Mouse (Mus musculus): Measurements from ENCODE around the gene Erich4. TPM values are rescaled to one million over a fixed set of nuclear protein-coding genes. Genes with fewer than 3 reads are reported as not detected.
"Not testable (repeated sequence)": the region's sequence is repeated elsewhere in the genome, so short reads cannot be mapped to it uniquely, and the experiment has no call there.

Gene Erich4
- polyA plus RNA-seq, 1 experiment from 2014 or later = 3.2 TPM

DNA sequence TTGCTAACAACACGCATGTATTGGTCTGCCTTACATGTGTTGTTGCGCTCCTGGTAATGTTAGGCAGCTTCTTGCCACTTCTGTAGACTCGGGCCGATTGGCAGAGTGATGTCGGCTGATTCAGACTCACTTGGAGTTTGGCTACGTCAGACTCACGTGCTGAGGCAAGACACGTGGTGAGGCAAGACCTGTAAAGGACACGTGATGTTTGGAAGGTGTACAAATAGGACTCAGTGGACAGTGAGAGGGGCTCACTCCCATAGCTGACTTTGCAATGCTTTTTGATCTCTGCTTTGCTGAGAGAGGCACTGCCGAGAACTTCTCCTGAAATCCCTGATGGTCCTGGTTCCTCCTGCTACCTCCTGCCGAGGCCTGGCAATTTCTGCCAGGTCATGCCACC lies 15.0 kb downstream of the Erich4 start:
- ATAC-seq (ENCODE audit: insufficient read depth, low FRiP score, low read depth) = no peak
- Histone ChIP-seq H3K27ac (no peak overlapping the region), H3K27me3 (replicated peaks) (no peaks in the 10 kb centered on the region), H3K4me3 (replicated peaks) (no peak overlapping the region), H3K9me3 (no peaks in the 10 kb centered on the region), H3K36me3 (no peaks in the 10 kb centered on the region), H3K9ac (no peak overlapping the region), H3K4me2 (no peak overlapping the region), H3K4me1 (no peaks in the 10 kb centered on the region)
- 82% methylated on average over 11 of the region's 11 CpGs for WGBS

DNA sequence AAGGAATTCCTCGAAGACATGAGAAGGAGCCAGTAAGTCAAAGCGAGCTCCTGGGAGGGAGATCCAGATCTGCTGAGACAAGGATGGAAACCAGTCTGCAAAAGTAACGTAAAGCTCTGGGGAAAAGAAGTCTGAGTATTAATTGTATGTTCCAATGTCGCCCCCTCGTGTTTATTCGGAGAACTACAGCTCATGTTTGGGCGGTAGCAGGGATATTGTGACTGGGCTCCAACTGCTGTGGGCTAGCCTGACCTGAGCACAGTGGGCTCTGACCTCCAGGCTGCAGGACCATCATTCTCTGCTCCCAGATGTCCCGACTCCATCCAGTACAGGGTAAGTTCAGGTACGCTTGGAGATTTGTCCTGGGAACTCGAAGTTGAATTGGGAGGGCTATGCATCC lies 16.0 kb downstream of the Erich4 start:
- H3K27me3 ChIP-seq (replicated peaks) = no peaks in the 10 kb centered on the region
- no peak overlapping the region for H3K9ac ChIP-seq
- no peak overlapping the region for H3K27ac ChIP-seq
- H3K9me3 ChIP-seq = no peaks in the 10 kb centered on the region
- no peaks in the 10 kb centered on the region for H3K4me1 ChIP-seq
- H3K4me3 ChIP-seq (replicated peaks) = no peak overlapping the region
- H3K4me2 ChIP-seq = no peak overlapping the region
- ATAC-seq (ENCODE audit: insufficient read depth, low FRiP score, low read depth) = no peak
- WGBS = 12% methylated on average over 10 of the region's 10 CpGs
- no peaks in the 10 kb centered on the region for H3K36me3 ChIP-seq

DNA sequence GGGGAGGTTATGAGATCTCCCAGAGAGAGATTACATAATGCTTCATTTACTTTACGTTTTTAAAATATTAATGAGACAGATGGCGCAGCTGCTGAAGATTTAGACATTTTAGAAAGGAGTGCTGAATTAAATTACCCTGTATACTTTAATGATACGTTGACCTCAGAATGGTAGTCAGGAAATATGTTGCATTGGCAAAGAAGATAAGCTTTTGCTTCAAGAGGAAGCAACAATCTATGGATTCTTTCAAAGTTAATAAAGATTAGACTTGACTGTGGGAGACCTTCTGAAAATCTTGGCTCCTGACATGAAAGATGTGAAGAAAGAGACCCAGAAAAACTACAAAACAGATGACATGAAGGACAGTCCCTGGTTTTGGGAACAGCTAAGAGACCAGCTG lies 21.8 kb downstream of the Erich4 start:
- no peak overlapping the region for H3K4me2 ChIP-seq
- no peaks in the 10 kb centered on the region for H3K9me3 ChIP-seq
- H3K4me1 ChIP-seq = no peaks in the 10 kb centered on the region
- ATAC-seq (ENCODE audit: insufficient read depth, low FRiP score, low read depth) = no peak
- no peak overlapping the region for H3K27ac ChIP-seq
- H3K4me3 ChIP-seq (replicated peaks) = no peak overlapping the region
- H3K27me3 ChIP-seq (replicated peaks) = no peaks in the 10 kb centered on the region
- H3K9ac ChIP-seq = no peak overlapping the region
- H3K36me3 ChIP-seq = no peaks in the 10 kb centered on the region
- WGBS = 66% methylated on average over 3 of the region's 3 CpGs

DNA sequence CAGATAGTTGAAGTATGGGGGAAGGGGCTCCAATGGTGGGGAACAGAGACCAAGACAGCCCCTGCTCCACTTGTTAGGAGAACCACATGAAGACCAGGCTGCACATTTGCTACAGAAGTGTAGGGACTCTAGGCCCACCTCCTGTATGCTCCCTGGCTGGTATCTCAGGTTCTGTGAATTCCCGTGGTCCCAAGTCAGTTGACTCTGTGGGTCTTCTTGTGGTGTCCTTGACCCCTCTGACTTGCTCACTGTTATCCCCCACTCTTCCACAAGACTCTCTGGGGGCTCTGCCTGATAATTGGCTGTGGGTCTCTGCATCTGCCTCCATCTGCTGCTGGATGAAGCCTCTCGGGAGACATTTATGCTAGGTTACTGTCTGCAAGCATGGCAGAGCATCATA lies 24.5 kb downstream of the Erich4 start:
- Histone ChIP-seq H3K36me3 (no peaks in the 10 kb centered on the region), H3K9ac (no peak overlapping the region), H3K4me2 (no peak overlapping the region), H3K4me3 (replicated peaks) (no peak overlapping the region), H3K4me1 (no peaks in the 10 kb centered on the region), H3K27me3 (replicated peaks) (no peaks in the 10 kb centered on the region), H3K9me3 (no peaks in the 10 kb centered on the region), H3K27ac (no peak overlapping the region)
- no peak for ATAC-seq (ENCODE audit: insufficient read depth, low FRiP score, low read depth)
- WGBS = 82% methylated on average over 2 of the region's 2 CpGs

DNA sequence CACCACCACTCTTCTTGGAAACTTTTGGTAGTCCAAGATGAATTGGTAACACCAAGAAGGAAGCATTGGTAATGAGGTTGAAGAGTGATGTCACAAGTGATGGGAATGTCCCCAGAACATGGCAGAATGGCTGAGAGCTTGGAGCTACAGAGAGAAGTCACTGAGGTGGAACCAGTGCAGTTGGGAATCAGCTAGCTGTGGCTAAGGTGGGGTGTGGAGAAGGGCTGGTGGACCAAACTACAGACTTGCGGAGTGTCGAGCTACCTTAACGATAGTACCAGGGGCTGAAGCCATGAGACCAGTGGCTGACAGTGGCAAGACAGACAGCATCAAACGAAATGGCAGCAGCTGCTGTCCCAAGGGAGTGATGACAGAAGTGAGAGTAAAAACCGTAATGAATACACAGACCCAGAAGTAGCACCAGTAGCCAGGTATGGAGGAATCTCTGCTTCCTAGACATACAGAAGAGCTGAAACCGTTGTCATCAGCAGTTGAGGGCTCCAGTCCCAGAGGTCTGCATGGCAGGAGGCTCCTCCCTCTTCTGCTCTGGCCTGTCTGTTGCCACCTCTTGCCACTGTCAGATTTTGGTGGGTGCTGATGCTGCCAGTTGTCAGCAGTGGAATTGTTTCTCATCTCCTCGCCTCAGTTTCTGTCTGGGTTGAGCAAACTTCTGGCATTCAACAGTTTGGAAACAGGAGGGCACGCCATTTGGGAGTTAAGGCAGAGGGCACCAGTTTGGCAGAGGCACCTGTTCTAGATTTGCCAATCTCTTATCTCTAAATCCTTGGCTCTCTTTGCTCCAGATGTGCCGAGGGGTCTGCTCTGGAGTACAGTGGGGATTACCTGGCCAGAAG lies 30.1 kb downstream of the Erich4 start:
- H3K4me2 ChIP-seq = no peak overlapping the region
- H3K9ac ChIP-seq = no peak overlapping the region
- no peaks in the 10 kb centered on the region for H3K27me3 ChIP-seq (replicated peaks)
- whole genome bisulfite sequencing = 75% methylated on average over 9 of the region's 9 CpGs
- no peak overlapping the region for H3K27ac ChIP-seq
- H3K9me3 ChIP-seq = no peaks in the 10 kb centered on the region
- no peaks in the 10 kb centered on the region for H3K4me1 ChIP-seq
- H3K36me3 ChIP-seq = no peaks in the 10 kb centered on the region
- no peak overlapping the region for H3K4me3 ChIP-seq (replicated peaks)
- ATAC-seq (ENCODE audit: insufficient read depth, low FRiP score, low read depth) = no peak

DNA sequence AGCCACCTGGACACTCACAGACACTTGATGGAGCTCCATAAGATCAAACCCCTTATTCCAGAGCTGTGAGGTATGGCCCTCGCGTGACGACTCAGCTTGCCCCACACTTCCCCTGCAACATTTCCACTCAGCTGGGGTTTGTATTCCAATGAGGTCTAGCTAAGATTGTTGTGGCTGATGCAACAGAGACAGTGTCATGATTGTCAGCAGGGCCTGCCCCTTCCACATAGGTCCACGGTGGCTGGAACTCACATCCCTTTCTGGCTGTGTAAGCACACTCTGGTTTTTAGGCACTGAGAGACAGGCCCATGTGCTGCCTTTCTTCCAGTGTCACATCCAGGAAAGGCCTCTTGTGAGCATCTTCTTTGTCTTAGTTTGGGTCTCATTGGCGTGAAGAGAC lies 31.0 kb downstream of the Erich4 start:
- WGBS = 80% methylated on average over 5 of the region's 5 CpGs
- H3K9ac ChIP-seq = no peak overlapping the region
- H3K27me3 ChIP-seq (replicated peaks) = no peaks in the 10 kb centered on the region
- H3K4me3 ChIP-seq (replicated peaks) = no peak overlapping the region
- no peak overlapping the region for H3K4me2 ChIP-seq
- H3K4me1 ChIP-seq = no peaks in the 10 kb centered on the region
- H3K36me3 ChIP-seq = no peaks in the 10 kb centered on the region
- no peak overlapping the region for H3K27ac ChIP-seq
- ATAC-seq (ENCODE audit: insufficient read depth, low FRiP score, low read depth) = no peak
- H3K9me3 ChIP-seq = no peaks in the 10 kb centered on the region

DNA sequence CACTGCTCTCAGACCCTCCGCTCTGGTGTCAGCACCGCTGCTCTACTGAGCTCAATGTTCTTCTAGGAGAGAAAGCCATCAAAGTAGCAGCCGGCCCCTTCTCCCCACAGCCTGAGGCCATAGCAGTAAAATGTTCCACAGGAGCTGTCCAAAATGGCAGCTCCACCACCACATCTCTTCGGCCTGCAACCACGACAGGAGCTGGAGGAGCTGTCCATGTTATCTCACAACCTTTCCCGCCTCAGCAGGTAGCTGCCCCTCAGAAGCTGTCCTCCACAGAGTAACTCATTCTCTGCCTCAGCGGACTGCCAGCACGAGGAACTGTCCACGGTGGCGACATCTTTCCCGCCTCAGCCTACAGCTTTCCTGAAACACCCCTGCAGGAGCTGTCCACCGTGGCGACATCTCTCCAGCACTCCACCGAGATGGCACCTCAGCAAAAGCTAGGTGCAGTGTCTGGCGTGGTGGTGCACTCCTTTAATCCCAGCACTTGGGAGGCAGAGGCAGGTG lies 33.3 kb downstream of the Erich4 start:
- Histone ChIP-seq H3K4me3 (replicated peaks) (no peak overlapping the region), H3K27ac (no peak overlapping the region), H3K9me3 (no peaks in the 10 kb centered on the region), H3K4me1 (no peaks in the 10 kb centered on the region), H3K36me3 (no peaks in the 10 kb centered on the region), H3K4me2 (no peak overlapping the region), H3K27me3 (replicated peaks) (no peaks in the 10 kb centered on the region), H3K9ac (no peak overlapping the region)
- 86% methylated on average over 15 of the region's 15 CpGs for WGBS
- no peak for ATAC-seq (ENCODE audit: insufficient read depth, low FRiP score, low read depth)

DNA sequence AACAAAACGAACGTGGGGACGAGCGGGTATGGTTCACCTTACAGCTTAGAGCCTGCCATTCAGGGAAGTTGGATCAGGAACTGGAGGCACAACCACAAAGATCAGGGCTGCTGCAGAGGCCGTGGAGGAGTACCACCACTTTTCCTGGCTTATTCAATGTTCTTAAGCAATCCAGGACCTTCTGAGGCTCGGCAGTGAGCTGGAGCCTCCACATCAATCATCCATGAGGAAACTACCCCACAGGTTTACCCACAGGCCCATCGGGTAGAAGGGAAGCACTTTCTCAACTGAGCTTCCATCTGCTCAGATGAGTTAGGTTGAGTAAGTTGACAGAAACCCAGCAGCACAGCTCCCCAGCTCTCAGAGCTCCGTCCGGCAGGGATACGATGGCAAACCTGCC lies 36.3 kb downstream of the Erich4 start:
- Histone ChIP-seq H3K9ac (no peak overlapping the region), H3K9me3 (no peaks in the 10 kb centered on the region), H3K27me3 (replicated peaks) (no peaks in the 10 kb centered on the region), H3K4me1 (0 out of 2 replicates have a peak, but pooled peaks cover 3% of the 10 kb centered on the region), H3K4me2 (no peak overlapping the region), H3K27ac (no peak overlapping the region), H3K4me3 (replicated peaks) (no peak overlapping the region), H3K36me3 (no peaks in the 10 kb centered on the region)
- WGBS = 79% methylated on average over 10 of the region's 10 CpGs
- ATAC-seq (ENCODE audit: insufficient read depth, low FRiP score, low read depth) = no peak

DNA sequence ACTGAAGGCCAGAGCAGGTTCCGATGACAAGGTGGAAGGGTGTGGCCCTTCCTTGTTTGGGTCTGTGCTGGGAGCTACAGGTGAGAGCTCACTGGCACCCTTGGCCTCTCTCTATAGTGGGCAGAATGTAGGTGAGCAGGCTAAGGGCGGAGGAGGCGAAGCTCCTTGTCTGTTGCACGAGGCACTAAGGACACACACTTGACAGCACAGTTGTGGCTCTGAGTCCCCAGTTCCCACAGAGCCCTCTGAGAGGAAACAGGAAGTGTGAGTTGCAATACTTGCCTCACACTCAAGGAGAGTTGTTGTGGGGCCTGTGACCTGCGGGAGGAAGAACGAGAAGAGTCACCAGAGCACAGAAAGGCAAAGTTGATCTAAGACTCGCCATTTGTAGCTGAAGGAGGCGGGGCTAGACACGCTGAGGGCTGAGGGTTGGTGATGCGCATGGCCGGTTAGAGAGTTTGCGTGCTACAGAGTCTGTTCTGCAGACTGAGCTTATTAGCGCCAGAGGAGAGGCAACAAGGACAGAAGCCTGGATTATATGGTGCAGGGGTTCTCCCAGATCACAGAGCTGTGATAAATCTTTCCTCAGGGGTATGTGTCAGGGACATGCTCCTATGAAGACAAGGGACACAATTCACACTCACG lies 38.8 kb downstream of the Erich4 start:
- WGBS = 67% methylated on average over 12 of the region's 14 CpGs
- not testable (repeated sequence) for H3K4me3 ChIP-seq (replicated peaks); H3K4me2 ChIP-seq; H3K9ac ChIP-seq; H3K4me1 ChIP-seq; H3K36me3 ChIP-seq; H3K27me3 ChIP-seq (replicated peaks); H3K9me3 ChIP-seq
- ATAC-seq (ENCODE audit: insufficient read depth, low FRiP score, low read depth) = peak; percentile 43; the same call in 1 of the 2 replicates
- peak overlapping the region; percentile 77 for H3K27ac ChIP-seq

DNA sequence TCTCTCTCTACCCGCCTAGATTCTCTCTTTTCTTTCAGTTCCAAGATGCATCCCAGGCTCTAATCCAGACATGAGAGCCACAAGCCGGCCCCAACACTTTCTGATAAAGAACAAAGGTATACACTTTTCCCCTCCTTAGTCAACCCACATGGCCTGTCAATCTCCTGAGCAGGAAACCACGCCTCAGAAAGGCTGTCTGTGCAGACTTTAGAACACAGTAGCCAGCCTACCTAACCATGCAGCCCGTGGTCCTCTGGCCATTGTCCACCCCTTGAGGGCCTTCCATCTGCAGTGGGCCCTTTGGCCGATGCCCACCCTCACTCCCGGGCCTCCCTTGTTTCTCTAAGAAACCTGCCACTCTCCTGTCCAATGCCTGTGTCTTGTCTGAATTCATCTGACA lies 39.4 kb downstream of the Erich4 start:
- 35% methylated on average over 6 of the region's 6 CpGs for WGBS

DNA sequence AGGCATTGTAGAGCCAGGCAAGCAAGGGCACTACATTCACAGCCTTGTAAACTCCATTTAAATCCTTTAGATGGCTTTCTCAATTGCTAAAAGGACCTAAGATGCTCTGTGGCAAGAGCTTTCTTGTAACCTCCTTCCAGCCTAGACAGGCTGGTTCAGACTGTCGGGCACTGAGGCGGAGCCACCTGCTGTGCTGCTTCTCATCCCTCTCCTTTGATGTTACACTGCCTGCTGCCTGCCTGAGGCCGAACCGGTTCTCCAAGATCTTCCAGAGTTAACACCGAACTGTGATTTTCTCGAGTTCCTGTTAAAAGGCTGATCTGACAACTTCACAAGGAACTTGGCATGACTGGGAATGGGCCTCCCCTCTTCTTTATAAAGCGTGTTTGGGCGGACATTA lies 39.8 kb downstream of the Erich4 start:
- Histone ChIP-seq H3K4me1 (0 out of 2 replicates have a peak, but pooled peaks cover 3% of the 10 kb centered on the region), H3K4me2 (no peak overlapping the region), H3K9ac (no peak overlapping the region), H3K27ac (peak overlapping the region; percentile 77), H3K36me3 (no peaks in the 10 kb centered on the region), H3K9me3 (no peaks in the 10 kb centered on the region), H3K4me3 (replicated peaks) (no peak overlapping the region), H3K27me3 (replicated peaks) (no peaks in the 10 kb centered on the region)
- ATAC-seq (ENCODE audit: insufficient read depth, low FRiP score, low read depth) = peak; percentile 85
- WGBS = 25% methylated on average over 8 of the region's 8 CpGs

More for the DNA sequence above, 39.4 kb downstream of the Erich4 start:
- ATAC-seq (ENCODE audit: insufficient read depth, low FRiP score, low read depth) = peak; percentile 82
- not testable (repeated sequence) for H3K9ac ChIP-seq; H3K27me3 ChIP-seq (replicated peaks); H3K4me1 ChIP-seq; H3K4me3 ChIP-seq (replicated peaks); H3K9me3 ChIP-seq; H3K4me2 ChIP-seq; H3K36me3 ChIP-seq
- H3K27ac ChIP-seq = peak overlapping the region; percentile 77

DNA sequence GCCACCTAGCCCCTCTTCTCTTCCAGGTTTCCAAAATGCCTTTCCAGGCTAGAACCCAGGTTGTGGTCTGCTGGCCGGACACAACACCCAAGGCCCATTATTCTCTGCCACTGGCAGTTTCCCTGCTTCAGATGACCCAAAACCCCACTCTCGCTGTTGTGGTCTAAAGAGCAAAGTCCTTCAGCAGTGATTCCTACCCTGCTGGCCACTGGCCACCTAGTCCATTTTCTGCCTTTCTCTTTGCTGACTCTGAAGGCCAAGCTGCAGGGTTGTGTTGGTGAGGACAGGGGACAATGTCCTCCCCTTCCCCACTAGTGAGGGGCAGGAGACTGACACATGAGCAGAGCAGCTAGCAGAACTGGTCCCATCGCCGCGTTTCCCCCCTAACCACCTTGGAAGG lies 40.6 kb downstream of the Erich4 start:
- H3K4me2 ChIP-seq = no peak overlapping the region
- ATAC-seq (ENCODE audit: insufficient read depth, low FRiP score, low read depth) = no peak
- WGBS = 73% methylated on average over 5 of the region's 5 CpGs
- peak overlapping the region; percentile 77 for H3K27ac ChIP-seq
- H3K9me3 ChIP-seq = no peaks in the 10 kb centered on the region
- no peaks in the 10 kb centered on the region for H3K36me3 ChIP-seq
- H3K4me3 ChIP-seq (replicated peaks) = no peak overlapping the region
- 0 out of 2 replicates have a peak, but pooled peaks cover 3% of the 10 kb centered on the region for H3K4me1 ChIP-seq
- H3K9ac ChIP-seq = no peak overlapping the region
- H3K27me3 ChIP-seq (replicated peaks) = no peaks in the 10 kb centered on the region
